Mouse (Mus musculus) retina, adult 2 months (tissue): ENCODE measurements around the gene Cenpu.

Experiments used
- DNase-seq: peaks from one replicate; pipeline ENCODE4 v3.0.0-alpha.2; 2012; ENCODE audit warnings: low read depth, low spot score

Gene Cenpu

DNA sequence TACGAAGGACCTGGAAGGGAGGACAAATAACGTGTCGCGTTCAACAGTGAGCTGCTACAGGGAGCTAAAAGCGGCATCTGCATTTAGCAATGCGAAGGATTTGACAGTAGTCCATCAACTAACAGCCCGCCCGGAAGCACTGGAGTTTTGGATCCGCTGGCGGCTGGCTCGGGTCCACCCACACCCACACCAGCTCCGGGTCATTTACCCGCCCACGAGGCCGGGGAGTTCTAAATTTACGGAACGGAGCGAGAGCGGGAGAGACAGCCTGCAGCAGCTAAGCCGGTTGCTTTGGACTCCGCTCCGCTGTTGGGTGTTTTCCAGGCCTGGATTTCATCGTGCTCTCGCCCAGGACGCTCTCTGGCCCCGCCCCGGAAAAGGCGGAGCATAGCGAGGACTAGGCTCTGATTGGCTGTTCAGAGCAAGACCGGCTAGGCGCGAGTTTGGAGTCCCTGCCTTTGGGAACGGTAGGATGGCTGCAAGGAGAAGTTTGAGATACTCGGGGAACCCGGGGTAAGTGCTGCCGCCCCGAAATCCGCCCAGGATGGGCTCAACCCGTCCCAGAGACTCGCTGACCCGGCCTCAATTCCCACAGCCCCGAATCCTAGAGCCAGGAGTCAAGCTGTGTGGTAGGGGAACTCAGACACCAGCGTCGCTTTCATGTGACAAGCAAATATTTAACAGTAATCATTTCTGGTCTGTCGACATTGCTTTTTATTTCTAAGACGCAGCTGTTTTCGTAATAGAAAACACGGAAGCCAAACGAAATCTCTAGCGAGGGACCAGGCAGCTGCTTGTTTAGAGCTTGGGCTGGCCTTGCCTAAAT lies at the start of gene Cenpu:
Gene Cenpu (plus strand): TSS at position 414 of the 826 bp plus-strand sequence.
- peak; percentile 97 for DNase-seq

DNA sequence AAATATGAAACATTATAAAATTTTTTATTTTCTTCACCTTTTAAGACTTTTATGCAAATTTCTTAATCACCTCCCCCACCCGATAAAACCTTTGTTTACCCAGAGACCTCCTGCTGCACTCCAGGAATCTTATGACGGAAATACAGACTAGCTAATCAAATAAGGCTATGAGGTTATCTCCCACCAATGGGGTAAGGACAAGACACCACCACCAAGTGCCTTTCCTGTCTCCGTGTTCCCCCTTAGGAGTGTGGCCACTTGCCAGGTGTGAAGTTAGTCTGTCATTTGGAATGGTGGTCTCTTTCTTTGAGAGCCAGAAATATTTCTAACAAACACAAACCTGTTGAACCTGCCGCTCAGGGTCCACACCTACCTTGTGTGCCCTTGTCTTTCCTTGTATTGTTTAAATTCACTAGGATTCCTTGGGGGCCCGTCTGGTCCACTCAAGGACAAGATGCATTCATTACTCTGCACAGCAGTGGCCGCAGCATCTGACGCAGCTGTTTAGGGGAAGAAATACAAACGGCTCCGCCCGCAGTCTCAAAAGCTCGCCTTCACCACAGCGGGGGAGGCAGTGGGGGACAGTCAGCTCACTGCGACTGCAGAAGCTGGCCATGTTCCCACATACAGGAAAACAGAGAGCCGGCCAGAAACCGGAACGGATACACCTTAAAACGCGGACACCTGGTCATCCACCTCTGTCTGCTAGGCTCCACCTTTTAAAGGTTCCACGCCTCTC lies 49.3 kb upstream of the Cenpu start:
- no peak for DNase-seq

DNA sequence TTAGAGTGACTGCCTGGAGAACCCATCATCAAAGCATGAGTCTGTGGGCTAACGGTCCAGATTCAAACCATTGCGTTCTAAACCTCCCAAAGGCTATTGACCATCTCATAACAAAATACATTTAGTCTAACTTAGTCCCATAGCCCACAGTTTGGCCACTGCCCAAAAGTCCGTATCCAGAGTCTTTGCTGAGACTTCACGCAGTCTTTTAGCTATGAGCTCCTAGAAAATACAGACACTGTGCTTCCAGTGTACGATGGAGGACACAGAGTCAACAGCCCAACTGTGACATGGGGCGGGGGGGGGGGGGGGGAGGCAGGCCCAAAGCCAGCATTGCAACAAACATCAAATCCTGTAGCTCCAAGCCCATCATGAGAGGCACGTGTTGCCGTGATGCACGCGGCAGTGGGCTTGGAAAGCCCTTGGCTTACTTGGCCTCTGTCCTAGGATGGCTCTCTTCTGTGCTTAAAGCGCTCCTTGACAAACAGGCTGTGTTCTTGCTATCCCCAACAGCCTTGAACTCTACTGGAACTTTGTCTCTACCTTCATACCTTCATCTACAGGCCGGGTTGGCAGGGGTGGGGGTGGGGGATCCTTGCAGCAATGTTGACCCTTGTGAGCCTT lies 48.6 kb upstream of the Cenpu start:
- no peak for DNase-seq

DNA sequence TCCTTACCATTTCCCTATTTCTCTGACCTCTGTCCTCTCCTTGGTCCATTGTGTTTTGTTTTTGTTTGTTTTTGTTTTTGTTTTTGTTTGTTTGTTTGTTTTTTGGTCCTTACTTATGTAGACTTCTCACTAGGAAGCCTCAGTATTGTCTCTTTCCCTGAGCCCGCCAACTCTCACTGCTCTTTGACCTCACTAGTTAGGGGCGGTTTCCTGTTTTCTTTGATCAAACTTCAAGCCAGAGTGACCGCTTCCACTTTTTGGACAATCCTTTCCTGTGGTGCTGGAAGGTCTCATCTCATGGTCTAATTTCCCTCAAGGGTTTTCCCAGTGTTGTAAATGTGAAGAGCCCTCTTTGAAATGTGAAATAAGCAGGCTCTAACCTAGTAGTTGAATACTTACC lies 47.6 kb upstream of the Cenpu start:
- DNase-seq = no peak

DNA sequence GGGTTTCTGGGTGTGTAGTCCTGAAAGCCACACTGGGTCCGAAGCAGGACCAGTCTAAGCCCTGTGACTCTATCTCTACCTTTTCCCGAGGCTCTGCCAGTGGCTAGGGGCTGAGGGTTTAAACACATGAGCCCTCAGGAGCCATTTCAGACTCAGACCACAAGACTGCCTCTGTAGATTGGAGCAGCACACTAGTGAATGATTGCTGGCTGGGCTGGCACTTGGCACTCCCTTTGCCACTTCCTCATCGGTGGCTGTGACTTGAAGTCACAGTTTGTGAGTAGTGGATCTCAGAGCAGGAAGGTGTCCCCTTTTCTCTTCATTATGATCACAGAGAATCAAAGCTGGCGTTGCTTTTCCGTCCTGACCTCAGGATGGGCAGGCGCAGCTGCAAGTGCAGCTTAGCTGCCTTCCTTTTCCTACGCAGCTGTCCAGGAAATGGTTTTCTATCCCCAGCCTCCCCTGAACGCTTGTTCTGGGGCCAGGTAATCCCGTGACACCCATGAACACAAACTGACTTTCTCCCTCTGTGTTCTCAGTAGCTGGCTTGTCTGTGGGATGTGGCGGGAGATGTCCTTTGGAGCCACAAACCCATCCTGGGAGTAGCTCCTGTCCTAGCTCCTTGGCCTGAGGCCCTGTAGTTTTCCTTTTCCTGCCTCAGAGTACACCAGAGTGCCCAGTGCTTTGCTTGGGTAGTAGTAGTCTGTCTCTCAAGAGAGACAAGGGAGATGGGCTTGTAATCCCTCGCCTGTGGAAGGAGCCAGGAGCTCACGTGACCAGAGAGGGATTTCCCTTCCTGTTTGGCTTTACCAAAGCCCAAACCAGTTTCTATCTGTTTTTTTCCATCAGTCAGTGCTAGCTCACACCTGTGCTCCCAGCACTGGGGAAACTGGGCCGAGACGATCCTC lies 43.1 kb upstream of the Cenpu start:
- DNase-seq = no peak

DNA sequence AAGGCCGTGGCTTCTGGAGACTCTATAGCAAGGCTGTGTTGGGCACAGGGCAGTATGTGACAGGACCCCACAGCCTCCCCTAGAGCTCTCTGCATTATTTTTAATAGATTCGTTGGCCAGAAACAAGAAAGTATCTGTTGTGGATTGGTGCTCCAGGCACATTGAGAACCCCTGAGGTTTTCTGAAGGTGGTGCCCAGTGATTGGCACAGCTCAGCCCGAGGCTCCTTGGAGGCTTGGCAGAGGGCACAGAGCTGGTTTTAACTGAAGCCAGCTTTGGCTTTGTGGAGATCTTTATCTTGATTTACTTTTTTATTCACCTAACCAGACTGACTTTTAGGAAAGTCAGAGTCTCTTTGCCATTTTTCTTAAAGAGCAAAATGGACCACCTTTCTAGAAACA lies 42.4 kb upstream of the Cenpu start:
- no peak for DNase-seq

DNA sequence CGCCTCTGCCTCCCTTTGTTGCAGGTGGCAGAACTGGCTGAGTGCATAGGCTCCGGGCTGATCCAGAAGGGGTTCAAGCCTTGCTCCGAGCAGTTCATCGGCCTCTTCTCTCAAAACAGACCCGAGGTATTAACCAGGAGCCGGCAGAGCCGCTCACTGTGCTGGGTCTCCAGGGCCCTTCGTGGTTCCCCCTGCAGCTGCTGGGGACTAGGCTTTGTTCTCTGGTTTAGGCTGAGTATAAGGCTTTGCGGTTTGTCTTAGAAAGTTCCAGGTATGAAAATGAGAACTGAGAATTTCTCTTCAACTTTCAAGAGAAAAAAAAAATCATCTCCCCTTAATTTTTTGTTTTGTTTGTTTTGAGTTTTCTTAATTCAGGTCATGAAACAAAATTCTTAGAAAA lies 40.5 kb upstream of the Cenpu start:
- DNase-seq = no peak

DNA sequence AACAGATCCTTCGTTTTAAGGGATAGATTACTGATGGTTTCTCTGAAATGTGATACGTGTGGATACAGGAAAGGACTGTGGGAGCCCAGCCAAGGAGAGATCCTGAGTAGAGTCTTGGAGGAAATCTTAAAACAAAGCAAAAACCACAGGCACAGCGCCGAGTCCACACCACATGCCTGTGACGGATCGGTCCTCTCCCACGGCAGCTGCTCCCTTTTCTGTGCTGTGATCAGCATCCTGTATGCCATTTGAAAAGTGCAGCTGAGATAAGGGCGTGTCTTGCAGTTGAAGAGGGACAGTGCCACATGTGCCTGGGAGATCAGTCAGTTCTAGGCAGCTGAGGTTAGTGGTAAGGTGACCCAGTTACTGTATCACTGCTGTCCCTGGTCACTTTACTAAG lies 39.3 kb upstream of the Cenpu start:
- DNase-seq = no peak

DNA sequence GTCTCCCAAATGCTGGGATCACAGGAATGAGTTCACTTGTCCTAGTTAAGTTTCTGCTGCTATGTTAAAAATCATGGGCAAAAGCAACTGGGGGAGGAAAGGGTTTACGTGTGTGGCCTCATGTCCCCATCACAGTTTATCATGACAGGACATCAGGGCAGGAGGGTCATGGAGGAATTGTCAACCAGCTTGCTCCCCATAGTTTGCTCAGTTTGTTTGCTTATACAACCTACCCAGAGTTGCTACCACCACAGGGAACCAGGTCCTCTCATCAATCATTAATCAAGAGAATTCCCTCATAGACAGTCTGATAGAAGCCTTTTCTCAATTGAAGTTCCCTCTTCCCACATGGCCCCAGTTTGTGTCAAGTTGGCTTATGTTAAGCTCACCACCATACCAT lies 37.8 kb upstream of the Cenpu start:
- no peak for DNase-seq

DNA sequence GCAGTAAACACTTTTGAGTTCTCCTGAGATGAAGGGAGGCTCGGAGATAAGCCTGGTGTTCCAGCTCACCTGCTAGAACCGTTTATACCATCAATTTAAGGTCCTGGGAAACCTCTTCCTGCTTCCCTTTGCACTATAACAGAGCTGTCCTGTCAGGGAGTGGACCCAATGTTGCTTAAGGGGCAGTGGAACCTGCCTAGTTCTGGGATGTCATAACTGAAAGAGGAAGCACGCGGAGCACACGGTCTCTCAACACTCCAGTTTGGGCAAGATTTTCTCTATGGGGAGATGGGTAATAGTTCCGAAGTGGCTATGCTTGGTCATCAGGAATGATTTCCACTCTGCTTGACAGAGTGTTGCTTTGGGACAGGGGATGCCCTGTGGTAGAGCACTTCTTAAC lies 31.2 kb upstream of the Cenpu start:
- no peak for DNase-seq

DNA sequence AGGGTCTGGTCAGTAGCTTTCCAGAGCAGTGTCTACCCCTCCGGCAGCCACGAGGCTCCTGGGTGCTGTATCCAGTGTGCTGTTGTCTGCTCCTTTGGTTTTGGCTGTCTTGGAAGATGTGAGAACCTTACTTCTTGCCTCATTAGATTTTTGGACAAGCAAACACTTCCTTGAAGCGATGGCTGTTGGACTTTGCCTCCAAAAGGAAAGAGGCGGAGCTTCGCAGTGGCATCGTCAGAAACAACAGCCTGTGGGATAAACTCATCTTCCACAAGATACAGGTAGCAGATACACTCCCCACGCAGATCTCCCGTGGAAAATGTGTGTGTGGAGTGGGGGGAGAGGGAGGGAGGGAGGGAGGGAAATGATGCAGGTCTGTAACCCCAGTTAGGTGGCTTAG lies 25.7 kb upstream of the Cenpu start:
- no peak for DNase-seq

DNA sequence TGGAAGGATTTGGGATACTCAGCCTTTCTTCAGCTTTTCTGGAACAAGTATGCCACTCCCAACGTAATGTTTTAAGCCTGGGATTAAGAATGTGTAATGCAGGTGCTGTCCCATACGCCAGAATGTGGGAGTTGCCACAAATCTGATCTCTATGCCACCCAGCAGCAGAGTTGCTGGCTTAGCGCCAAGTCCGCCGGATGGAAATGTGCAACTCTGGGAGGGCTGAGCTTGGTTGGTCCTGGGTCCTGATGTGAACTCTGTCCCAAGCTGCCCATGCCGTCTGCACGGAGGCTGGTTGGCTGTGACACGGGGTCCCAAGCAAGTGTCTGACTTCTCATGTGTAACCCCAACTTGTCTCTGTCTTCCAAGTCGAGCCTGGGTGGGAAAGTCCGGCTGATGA lies 25.0 kb upstream of the Cenpu start:
- DNase-seq = no peak

DNA sequence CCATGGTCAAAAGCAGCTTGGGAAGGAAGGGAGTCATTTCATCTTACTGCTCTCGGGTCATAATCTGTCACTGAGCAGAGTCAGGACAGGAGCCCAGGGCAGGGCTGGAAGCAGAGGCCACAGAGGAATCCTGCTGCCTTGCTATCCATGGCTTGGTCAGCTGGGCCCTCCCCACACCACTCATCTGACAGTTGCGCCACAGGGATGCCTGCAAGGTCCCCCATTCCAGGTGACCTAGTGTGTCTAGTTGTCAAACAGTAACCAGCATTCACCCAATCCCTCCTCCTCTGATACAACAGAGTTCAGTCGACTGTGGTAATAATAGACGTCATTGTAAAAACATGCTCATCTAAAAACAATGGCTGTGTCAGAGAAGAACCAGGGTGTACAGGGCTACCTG lies 22.3 kb upstream of the Cenpu start:
- DNase-seq = no peak

DNA sequence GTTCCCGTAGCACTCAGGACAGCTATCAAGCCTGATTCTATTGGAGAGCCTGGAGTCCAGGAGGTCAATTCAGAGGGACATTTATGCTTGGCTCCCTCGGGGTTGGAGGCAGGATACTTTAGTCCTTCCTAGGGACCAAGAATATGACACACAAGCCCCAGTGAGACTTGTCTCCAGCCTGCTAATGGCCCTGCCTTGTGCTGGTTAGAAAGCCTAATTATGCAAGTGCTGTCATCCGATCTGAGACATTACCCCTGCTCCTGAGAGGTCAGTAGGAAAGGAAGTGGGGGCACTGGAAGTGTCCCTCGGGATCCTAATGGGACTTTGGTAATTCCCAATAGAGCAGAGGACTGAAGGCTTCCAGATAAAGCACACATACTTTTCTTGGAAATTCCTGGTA lies 21.3 kb upstream of the Cenpu start:
- DNase-seq = no peak

DNA sequence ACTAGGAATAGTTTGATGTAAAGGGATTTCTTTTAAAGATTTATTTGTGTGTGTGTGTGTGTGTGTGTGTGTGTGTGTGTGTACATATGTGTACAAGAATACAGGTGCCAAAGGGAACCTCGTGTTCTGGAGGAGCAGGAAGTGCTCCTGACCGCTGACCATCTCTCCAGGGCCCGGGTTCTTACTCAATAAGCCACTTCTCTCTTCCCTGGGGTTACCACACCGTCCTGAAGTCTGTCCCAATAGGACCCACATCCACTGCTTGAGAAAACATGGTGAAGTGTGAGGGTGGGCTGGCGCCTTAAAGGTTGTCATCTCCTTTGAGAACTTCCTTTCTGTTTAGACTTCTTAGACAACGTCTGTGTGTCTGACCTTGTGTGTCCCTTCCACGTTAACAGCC lies 17.9 kb upstream of the Cenpu start:
- no peak for DNase-seq

DNA sequence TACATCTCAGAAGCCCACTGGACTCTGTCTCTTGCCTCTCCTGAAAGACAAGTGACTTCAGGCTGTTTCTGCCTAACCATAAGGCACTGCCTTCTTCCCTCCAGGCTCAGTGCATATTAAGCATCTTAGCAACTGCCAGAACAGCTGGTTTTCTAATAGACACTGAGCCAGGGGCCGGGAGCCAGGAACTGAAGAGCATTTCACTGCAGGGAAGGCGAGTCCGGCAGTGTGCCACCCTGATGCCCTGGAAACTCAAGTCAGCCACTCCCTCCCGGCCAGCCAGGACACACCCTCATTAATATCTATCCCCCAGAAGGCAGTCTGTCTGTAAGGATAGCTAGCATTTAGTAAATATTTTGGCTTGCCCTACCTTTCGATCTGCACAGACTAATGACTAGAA lies 12.1 kb upstream of the Cenpu start:
- DNase-seq = no peak

DNA sequence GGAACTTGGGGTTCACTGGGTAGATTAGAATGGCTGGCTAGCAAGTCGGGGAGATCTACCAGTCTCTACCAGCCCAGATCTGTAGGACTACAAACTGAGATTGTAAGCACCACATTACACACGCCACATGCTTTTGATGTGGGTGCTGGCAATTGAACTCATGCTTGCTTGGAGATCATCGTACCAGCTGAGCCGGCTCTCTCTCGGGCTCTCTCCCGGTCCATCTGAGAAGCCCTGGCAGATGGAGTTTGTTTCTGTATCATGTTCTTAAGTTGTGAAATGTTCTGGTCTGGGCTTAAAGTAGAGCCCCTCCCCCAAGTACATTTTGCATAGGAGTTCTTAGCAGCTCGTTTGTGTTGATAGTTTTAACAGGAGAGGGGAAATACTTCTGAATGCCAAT lies 8.6 kb upstream of the Cenpu start:
- no peak for DNase-seq

DNA sequence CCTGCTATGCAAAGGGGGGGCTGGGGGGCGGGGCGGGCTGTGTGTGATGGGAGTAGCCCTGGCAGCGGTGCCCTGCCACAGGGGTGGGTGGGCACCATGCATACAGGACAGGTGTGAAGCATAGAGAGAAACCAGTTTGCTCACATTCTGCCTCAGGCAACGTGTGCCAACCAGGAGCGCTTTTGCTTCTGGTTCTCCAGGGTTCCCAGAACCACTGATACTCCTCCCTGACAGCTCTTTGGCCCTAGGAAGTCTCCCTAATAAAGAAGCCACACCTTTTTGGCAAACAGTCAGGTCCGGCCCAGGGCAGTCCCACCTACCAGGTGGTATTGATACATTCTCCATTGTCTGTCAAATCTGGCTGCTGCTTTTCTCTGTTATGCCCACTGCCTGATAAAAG lies 8.2 kb upstream of the Cenpu start:
- no peak for DNase-seq

DNA sequence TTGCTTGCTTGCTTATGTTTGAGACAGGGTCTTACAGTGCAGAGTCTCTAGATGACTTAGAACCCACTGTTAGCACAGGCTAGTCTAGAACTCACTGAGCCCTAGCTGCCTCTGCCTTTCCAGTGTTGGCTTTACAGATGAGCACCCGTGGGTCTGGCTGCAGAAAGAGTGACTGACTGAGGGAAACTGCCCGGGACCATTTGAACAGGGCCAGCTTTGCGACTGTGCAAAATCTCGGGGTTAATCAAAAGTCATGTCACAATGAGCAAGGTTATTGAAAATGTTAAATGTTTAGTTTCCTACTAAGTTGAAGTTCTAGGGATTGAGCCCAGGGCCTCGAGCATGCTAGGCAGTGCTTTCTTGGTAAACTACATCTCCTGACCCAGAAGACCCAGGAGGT lies 6.0 kb upstream of the Cenpu start:
- no peak for DNase-seq

DNA sequence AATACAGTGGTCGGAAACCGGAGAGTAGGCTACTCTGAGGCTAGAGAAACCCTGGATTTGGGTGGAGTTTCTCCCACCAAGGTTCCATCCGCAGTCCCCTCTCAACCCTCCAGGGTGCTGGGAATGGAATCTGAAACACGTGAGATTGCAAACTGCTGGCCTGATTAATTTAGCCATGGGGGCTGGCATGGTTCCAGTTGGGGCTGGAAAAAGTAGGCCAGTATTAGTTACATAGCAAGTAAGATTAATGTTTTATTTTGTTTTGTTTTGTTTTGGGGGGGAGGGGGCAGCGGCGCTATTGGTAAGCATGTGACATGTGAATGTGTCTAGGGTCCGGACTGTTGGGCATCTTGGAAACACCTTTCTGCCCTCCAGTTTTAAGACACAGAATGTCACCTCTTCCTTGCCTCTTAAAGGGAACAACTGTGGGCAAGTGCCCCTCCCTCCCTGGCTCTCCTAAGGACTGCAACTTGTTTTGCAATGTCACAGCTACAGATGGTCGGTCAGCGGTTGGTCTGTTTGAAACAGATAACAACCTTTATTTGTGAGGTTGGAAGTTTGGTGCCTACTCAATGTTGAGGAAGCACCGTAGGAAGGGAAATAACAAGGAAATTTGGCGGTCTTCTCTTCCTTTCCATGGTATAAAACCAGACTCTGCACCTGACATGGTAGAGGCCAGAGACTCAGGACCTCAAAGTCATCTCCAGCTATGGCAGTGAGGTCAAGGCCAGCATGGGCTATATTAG lies 5.2 kb upstream of the Cenpu start:
- DNase-seq = no peak

DNA sequence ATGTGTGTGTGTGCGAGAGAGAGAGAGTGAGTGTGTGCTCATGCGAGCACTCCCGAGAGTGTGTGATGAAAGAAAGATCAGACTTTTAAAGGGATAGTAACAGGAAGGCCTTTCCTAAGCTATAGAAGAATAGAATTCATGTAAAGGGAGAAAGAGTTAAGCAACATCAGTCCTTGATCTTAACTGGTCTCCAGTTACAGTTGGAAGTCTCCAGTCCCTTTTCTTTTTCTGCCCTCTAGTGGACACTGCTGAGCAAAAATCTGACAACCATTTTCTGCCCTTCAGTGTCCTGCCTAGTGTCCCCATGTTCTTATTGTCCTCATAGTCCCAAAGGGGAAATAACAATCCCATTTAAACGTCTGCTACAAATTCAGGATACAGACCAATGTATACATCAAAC lies 4.6 kb upstream of the Cenpu start:
- peak; percentile 46 for DNase-seq
